In the genomic region with DNA sequence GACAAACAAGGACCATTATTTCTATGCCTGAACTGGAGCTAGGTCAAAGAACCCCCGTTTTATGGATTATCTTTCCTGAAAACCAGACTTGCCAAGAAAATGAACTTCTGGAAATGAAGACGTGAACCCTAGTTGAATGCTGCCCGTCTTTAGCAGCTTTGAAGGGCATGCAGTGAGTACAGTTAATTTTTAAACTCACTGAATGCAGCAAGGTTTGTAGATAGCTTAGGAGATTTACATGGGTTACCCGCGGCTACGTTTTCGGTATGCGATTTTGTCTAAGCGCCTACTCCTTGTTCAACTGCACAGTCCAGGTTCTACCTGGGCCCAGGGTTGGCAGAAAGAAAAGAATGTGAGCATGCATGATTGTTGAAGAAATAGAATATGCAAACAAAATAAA, we compare ENCODE assay signal across 21 mouse cellular contexts.
DNase-seq lines count a peak whose midpoint lies in the region; ATAC-seq and TF ChIP-seq lines count a peak whose summit lies in the region.
"Had no signal": no experiment of that assay in that cellular context is flagged by ENCODE, and none has a peak within 500 bp of the region (broad histone marks: within the 10 kb centered on the region; RNA-seq: fewer than 3 reads in every experiment).

No protein-coding gene starts in this region.

- peak overlapping the region; percentile 15; the same call in 1 of the 2 replicates for H3K4me2 ChIP-seq in intestine, embryonic 15.5 days (replicated peaks)
- H3K4me2 ChIP-seq in kidney, embryonic 15.5 days, result 0 out of 2 replicates have a peak overlapping the region, but pooled peaks have one; percentile 3
- no peak overlapping the region for H3K4me2 ChIP-seq in forebrain, embryonic 11.5 days (ENCODE audit: low read depth, low read length, severe bottlenecking)
- H3K4me2 ChIP-seq in hindbrain, embryonic 16.5 days (ENCODE audit: low read length), result no peak overlapping the region
- H3K4me2 ChIP-seq: embryonic facial prominence, embryonic 15.5 days; midbrain, embryonic 15.5 days had no signal

- WGBS in liver, adult 2 months, result 19% methylated on average over 9 of the region's 9 CpGs
- 60% methylated on average over 9 of the region's 9 CpGs for WGBS in intestine, embryonic 15.5 days
- 51% methylated on average over 9 of the region's 9 CpGs for WGBS in kidney, embryonic 15.5 days
- WGBS in forebrain, embryonic 11.5 days, result 89% methylated on average over 9 of the region's 9 CpGs
- 87% methylated on average over 9 of the region's 9 CpGs for WGBS in hindbrain, embryonic 16.5 days

- no peaks in the 10 kb centered on the region for H3K36me3 ChIP-seq in liver, adult 2 months (ENCODE audit: control insufficient read depth, insufficient read depth, low read length)
- no peaks in the 10 kb centered on the region for H3K36me3 ChIP-seq in intestine, embryonic 15.5 days
- no peaks in the 10 kb centered on the region for H3K36me3 ChIP-seq in kidney, embryonic 15.5 days
- no peaks in the 10 kb centered on the region for H3K36me3 ChIP-seq in forebrain, embryonic 11.5 days (ENCODE audit: control insufficient read depth, insufficient read depth, low read length)
- H3K36me3 ChIP-seq in hindbrain, embryonic 16.5 days (ENCODE audit: control insufficient read depth, insufficient read depth, low read length), result no peaks in the 10 kb centered on the region
- H3K36me3 ChIP-seq: embryonic facial prominence, embryonic 15.5 days; heart, embryonic 10.5 days; hindbrain, embryonic 10.5 days; midbrain, embryonic 15.5 days had no signal

- TF ChIP-seq CTCF in liver, adult 2 months (IDR thresholded peaks at IDR 0.05; ENCODE audit: low read depth, low read length), result no peak

- peak; percentile 66 for ATAC-seq in intestine, embryonic 15.5 days
- 0 out of 2 replicates have a peak, but pooled peaks have one; percentile 31 for ATAC-seq in kidney, embryonic 15.5 days (replicated peaks; ENCODE audit: low FRiP score)
- ATAC-seq in forebrain, embryonic 11.5 days (replicated peaks; ENCODE audit: low FRiP score), result no peak
- ATAC-seq in hindbrain, embryonic 16.5 days, result no peak
- ATAC-seq: CD4-positive, CD25-positive, alpha-beta regulatory T cell, adult 4 months; forebrain, postnatal 0 days; midbrain, embryonic 15.5 days; Patski had no signal

- H3K9ac ChIP-seq in liver, adult 2 months (ENCODE audit: low read depth, low read length), result no peak overlapping the region
- no peak overlapping the region for H3K9ac ChIP-seq in intestine, embryonic 15.5 days
- H3K9ac ChIP-seq in kidney, embryonic 15.5 days, result no peak overlapping the region
- H3K9ac ChIP-seq in forebrain, embryonic 11.5 days (ENCODE audit: low read length), result no peak overlapping the region
- H3K9ac ChIP-seq in hindbrain, embryonic 16.5 days (ENCODE audit: low read depth, low read length), result no peak overlapping the region
- H3K9ac ChIP-seq: embryonic facial prominence, embryonic 15.5 days; forebrain, postnatal 0 days; midbrain, embryonic 15.5 days had no signal

- H3K4me3 ChIP-seq in liver, adult 2 months (ENCODE audit: insufficient read depth, low read depth, low read length), result no peak overlapping the region
- H3K4me3 ChIP-seq in intestine, embryonic 15.5 days (replicated peaks), result no peak overlapping the region
- H3K4me3 ChIP-seq in kidney, embryonic 15.5 days (replicated peaks), result no peak overlapping the region
- no peak overlapping the region for H3K4me3 ChIP-seq in forebrain, embryonic 11.5 days (ENCODE audit: low read depth, low read length)
- H3K4me3 ChIP-seq in hindbrain, embryonic 16.5 days (ENCODE audit: low read length), result no peak overlapping the region
- H3K4me3 ChIP-seq: embryonic facial prominence, embryonic 15.5 days; heart, embryonic 10.5 days; hindbrain, embryonic 10.5 days; midbrain, embryonic 15.5 days; myocyte had no signal

- H3K27ac ChIP-seq in liver, adult 2 months (replicated peaks; ENCODE audit: insufficient read depth, low read depth, low read length), result no peak overlapping the region
- no peak overlapping the region for H3K27ac ChIP-seq in intestine, embryonic 15.5 days
- H3K27ac ChIP-seq in kidney, embryonic 15.5 days, result peak overlapping the region; percentile 77
- H3K27ac ChIP-seq in forebrain, embryonic 11.5 days (ENCODE audit: low read depth, low read length), result no peak overlapping the region
- no peak overlapping the region for H3K27ac ChIP-seq in hindbrain, embryonic 16.5 days (ENCODE audit: low read depth, low read length)
- H3K27ac ChIP-seq: embryonic facial prominence, embryonic 15.5 days; heart, embryonic 10.5 days; hindbrain, embryonic 10.5 days; midbrain, embryonic 15.5 days had no signal

- H3K4me1 ChIP-seq in liver, adult 2 months (ENCODE audit: control insufficient read depth, insufficient read depth, low read length), result no peaks in the 10 kb centered on the region; the same call in 1 of the 2 replicates
- no peaks in the 10 kb centered on the region for H3K4me1 ChIP-seq in intestine, embryonic 15.5 days (replicated peaks)
- peaks cover 20% of the 10 kb centered on the region for H3K4me1 ChIP-seq in kidney, embryonic 15.5 days
- no peaks in the 10 kb centered on the region for H3K4me1 ChIP-seq in forebrain, embryonic 11.5 days (replicated peaks; ENCODE audit: control insufficient read depth, insufficient read depth, low read length)
- no peaks in the 10 kb centered on the region for H3K4me1 ChIP-seq in hindbrain, embryonic 16.5 days (ENCODE audit: control insufficient read depth, insufficient read depth, low read depth, low read length)
- H3K4me1 ChIP-seq: embryonic facial prominence, embryonic 15.5 days; heart, embryonic 10.5 days; hindbrain, embryonic 10.5 days; midbrain, embryonic 15.5 days had no signal

- no peaks in the 10 kb centered on the region for H3K9me3 ChIP-seq in intestine, embryonic 15.5 days
- H3K9me3 ChIP-seq in kidney, embryonic 15.5 days (replicated peaks), result no peaks in the 10 kb centered on the region
- H3K9me3 ChIP-seq in forebrain, embryonic 11.5 days (ENCODE audit: control insufficient read depth, low read length), result no peaks in the 10 kb centered on the region
- H3K9me3 ChIP-seq in hindbrain, embryonic 16.5 days (ENCODE audit: control insufficient read depth, low read length), result no peaks in the 10 kb centered on the region
- H3K9me3 ChIP-seq: embryonic facial prominence, embryonic 15.5 days; heart, embryonic 10.5 days; hindbrain, embryonic 10.5 days; midbrain, embryonic 15.5 days had no signal

- DNase-seq in liver, adult 2 months (ENCODE audit: extremely low read depth, low read depth, low spot score), result peak; percentile 85
- no peak for DNase-seq in liver
- DNase-seq in kidney, postnatal 4 days, result peak; percentile 20 to 29
- no peak for DNase-seq in spleen, postnatal 10 days (ENCODE audit: low spot score in 2 of 2)
- no peak for DNase-seq in forebrain, embryonic 11.5 days (ENCODE audit: low spot score)
- DNase-seq: adrenal gland, postnatal 25 days; cerebellum, adult 11 months; cerebellum, postnatal 36 days; forebrain, postnatal 0 days; right cerebral cortex, postnatal 25 days; thymus, postnatal 14 days had no signal

- no peaks in the 10 kb centered on the region for H3K79me2 ChIP-seq in liver, adult 2 months (ENCODE audit: control insufficient read depth, insufficient read depth, low read length)

- H3K27me3 ChIP-seq in liver, adult 2 months (ENCODE audit: control insufficient read depth, insufficient read depth, low read length), result no peaks in the 10 kb centered on the region
- no peaks in the 10 kb centered on the region for H3K27me3 ChIP-seq in intestine, embryonic 15.5 days (replicated peaks)
- H3K27me3 ChIP-seq in kidney, embryonic 15.5 days, result no peaks in the 10 kb centered on the region
- no peaks in the 10 kb centered on the region for H3K27me3 ChIP-seq in forebrain, embryonic 11.5 days (ENCODE audit: control insufficient read depth, insufficient read depth, low read length)
- no peaks in the 10 kb centered on the region for H3K27me3 ChIP-seq in hindbrain, embryonic 16.5 days (replicated peaks; ENCODE audit: control insufficient read depth, insufficient read depth, low read length)
- H3K27me3 ChIP-seq: embryonic facial prominence, embryonic 15.5 days; midbrain, embryonic 15.5 days; Patski had no signal

- no peak for TF ChIP-seq POLR2A in liver, adult 2 months (IDR thresholded peaks at IDR 0.05; ENCODE audit: extremely low read depth, insufficient read depth, low read length)

Comparison
In these comparisons a context has a peak if more than half of its experiments do, and no peak if none do; other contexts are left out.
1. DNase-seq: peak in liver, adult 2 months (single experiment) and kidney, postnatal 4 days (2 of 2); none in liver (single experiment), spleen, postnatal 10 days (0 of 2) and forebrain, embryonic 11.5 days (single experiment).
2. ATAC-seq: peak in intestine, embryonic 15.5 days (single experiment) and kidney, embryonic 15.5 days (single experiment); none in forebrain, embryonic 11.5 days (single experiment) and hindbrain, embryonic 16.5 days (single experiment).
3. H3K4me2 ChIP-seq: peak in intestine, embryonic 15.5 days (single experiment) and kidney, embryonic 15.5 days (single experiment); none in forebrain, embryonic 11.5 days (single experiment) and hindbrain, embryonic 16.5 days (single experiment).